Mouse (Mus musculus) liver, adult (tissue): ENCODE results near the gene Rho.

ENCODE experiments used
- GATA4 ChIP-seq: IDR thresholded peaks from 2 replicates; pipeline ENCODE4 v1.6.1; 2014; ENCODE audit warnings: mild to moderate bottlenecking, low read length; ENCODE audit not compliant: insufficient replicate concordance

The Rho gene

DNA sequence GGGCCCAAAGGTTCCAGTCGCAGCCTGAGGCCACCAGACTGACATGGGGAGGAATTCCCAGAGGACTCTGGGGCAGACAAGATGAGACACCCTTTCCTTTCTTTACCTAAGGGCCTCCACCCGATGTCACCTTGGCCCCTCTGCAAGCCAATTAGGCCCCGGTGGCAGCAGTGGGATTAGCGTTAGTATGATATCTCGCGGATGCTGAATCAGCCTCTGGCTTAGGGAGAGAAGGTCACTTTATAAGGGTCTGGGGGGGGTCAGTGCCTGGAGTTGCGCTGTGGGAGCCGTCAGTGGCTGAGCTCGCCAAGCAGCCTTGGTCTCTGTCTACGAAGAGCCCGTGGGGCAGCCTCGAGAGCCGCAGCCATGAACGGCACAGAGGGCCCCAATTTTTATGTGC, at the start of gene Rho:
TSS of gene Rho (plus strand) at position 110 of the 400 bp plus-strand sequence.
- TF ChIP-seq GATA4, result no peak

DNA sequence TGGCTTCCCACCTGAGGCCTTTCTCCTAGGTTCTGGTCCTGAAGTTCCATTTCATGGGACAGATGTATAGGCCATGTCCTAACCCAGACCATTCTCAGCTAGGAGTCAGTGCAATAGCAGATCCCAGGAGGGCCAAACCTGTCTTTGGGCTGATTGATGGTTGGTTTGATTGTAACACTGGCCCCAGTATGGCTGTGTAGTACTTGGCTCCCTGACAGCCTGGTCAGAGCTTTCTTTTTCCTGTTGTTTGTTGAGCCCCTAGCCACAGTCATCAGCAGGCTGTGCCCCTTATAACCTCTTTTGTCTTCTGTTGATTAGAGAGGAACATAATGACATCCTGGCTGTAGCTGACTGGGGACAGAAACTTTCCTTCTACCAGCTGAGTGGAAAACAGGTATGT, 47.5 kb upstream of the Rho start:
- peak; percentile 82; the same call in 1 of the 2 replicates for TF ChIP-seq GATA4

DNA sequence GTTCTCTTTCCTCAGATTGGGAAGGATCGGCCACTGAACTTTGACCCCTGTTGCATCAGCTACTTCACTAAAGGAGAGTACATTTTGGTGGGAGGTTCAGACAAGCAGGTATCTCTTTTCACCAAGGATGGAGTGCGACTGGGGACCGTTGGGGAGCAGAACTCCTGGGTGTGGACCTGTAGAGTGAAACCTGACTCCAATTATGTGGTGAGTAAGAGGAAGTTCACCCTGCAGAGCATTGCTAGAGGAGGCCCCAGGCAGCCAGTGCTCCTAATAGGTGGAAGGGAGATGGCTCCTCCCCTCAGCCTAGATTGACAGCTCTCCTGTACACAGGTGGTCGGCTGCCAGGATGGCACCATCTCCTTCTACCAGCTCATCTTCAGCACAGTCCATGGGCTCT, 44.7 kb upstream of the Rho start:
- TF ChIP-seq GATA4, result no peak

DNA sequence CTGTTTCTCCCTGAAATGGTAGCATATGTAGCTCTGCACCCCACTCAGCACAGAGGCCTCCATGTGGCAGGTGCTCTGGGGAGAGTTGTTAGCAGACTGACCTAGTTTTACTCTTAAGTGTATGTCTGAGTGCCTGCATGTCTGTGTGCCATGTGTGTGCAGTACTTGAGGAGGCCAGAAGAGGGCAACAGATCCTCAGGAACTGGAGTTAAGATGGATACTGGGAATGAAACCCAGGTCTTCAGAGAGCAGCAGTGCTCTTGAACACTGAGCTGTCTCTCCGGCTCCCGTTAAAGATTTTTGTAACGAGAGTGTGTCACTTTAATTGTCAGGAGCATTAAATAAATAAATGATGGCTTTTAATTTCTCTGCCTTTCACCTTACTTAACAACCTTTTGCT, 43.3 kb upstream of the Rho start:
- TF ChIP-seq GATA4, result no peak

DNA sequence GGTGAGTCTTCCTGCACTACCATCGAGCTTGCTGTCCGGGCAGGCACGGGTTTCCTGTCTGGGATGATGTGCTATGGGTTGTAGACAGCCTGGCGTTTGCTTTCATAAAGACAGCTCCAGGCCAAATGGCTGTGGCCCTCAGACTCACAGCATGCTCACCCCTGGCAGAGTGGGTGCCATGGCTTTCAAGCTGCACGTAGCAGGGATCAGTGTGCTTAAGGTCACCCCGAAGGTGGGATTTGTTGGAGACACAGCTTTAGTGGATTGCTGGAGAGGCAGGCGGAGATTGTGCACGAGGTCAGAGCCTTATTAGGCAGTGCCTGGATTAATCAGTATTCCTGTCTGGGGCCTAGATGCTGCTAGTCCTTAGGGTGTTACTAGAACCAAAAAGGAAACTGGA, 40.9 kb upstream of the Rho start:
- TF ChIP-seq GATA4, result no peak

DNA sequence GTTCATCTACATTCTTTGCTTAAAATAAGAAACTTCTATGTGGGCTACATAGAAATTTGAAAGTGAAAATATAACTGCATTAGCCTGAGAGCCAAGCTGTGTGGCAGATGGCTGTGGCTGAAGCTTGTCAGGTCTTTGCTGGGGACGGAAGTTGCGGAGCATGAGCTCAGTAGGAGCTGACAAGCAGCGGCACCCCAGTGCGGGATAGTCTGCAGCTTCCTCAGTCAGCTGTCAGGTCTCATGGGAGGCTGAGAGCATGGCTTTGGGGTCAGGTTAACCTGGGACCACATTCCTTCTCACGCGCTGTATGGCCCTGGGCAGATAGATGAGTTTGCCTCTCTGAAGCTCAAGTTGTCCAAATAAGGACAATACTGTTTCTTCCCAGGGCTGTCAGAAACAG, 40.5 kb upstream of the Rho start:
- TF ChIP-seq GATA4, result no peak

DNA sequence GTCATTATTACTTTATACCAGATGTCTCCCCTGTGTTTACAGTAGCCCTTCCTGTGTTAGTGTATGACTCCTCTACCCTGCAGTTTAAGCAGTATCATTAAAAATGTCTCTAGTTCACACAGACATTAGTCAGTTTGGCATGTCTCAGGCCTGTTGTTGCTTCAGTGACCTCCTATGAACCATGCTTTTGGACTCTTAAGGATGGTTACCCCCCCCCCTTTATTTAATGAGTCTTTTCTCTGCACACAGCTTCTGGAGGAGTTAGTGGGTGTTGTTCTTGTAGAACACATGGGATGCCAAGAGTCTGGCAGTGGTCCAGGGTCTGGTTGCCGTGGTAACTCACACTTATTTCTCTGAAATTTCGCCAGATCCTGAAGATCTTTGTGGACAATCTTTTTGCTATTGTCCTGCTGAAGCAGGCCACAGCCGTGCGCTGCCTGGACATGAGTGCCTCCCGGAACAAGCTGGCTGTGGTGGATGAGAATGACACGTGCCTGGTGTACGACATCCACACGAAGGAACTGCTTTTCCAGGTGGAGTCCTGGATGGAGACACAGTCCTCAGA, 40.0 kb upstream of the Rho start:
- TF ChIP-seq GATA4, result no peak

DNA sequence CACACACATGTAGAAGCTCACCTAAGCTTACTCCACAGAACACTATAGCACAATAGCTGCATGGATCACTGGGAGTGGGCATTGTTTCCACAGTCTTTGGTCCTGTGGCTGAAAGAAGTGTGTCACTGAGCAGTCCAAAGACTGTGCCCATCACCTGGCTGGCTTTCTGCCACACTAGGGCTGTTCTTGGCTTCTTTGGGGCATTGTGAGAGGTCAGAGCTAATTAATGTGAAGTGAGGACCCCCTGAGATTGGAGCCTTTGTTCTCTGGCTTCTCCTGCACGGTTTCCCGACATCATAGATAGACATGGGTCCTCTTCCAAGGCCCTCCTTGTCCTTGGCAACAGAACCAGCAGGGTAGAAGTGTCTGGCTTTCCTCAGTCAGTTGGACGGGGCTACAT, 39.2 kb upstream of the Rho start:
- TF ChIP-seq GATA4, result no peak

DNA sequence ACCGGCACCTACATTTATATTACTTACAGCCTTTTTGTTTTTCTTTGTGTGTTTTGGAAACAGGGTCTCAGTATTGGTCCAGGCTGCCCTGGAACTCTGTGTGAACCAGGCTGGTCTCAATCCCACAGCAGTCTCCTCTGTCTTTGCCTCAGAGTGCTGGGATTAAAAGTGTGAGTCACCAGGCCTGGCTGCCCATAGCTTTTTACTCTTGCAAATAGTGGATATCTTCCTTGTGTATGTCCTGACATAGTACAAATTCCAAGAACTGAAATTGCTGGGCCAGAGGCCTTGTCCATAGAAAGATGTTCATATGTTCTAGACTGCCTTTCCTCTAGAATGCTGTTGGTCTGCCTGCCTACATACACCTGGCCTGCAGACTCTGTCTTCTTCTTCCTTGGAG, 35.2 kb upstream of the Rho start:
- TF ChIP-seq GATA4, result no peak

DNA sequence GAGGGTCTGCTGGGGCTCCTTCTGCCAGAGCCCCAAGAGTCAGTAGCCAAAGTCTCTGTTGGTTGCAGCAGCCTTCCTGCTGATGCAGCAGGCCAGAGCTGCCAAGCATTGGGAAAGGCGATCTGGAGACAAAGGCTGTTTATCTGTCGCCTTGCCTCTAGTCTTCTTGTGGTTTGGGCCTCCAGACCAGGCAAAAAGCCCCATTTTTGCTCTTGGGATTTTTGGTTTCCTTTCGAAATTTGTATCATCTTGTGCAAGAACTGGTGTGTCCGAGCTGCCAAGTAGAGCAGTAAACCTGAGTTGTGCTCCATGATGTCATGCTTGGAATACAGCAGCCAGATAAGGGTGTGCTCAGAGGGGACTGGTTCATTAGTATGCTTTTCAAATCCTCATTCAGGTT, 34.4 kb upstream of the Rho start:
- no peak for TF ChIP-seq GATA4

DNA sequence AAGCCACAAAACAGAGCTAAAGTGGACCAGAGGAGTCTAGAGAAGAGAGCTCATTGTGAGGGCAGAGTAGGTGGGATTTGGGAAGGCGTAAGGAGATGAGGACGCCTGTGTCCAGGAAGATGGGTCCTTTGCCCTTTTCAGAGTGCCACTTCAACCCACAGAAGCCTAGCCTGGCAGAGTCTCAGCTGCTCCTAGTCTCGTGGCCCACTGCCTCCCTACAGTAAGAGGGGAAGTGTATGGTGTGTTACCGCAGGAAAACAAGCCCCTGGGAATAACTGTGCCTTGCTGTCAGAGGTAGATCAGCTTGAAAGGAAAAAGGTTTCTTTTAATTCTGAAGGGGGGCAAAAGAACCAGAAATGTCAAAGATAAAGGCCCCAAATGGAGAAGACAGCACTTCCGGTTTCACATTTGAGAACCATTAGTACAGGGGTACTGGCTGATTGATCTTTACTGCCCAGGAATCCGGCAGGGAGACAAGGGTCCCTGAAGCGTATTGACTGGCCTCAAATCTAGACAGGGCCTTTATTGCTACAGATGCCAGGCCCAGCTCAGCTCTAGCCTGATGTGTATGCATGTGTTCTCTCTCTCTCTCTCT, 33.5 kb upstream of the Rho start:
- no peak for TF ChIP-seq GATA4

DNA sequence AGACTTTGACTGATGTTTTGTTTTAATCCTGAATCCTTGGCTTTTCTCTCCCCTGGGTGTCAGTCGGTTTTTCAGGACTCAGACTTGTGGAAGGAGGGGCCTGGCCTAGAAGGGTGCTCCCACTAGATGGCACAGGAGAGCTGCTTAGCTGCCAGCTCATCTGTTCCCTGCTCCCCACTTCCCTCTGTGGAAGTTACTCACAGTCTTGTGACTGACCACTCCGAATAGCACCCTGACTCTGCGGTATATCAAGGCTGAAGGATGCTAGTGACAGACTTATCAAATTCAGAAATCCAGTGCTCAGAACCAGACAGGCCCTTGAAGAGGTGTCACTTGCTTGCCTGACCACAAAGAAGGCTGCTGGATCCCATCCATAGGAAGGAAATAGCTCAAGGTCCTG, 30.5 kb upstream of the Rho start:
- 0 out of 2 replicates have a peak, but pooled peaks have one; percentile 36 for TF ChIP-seq GATA4

DNA sequence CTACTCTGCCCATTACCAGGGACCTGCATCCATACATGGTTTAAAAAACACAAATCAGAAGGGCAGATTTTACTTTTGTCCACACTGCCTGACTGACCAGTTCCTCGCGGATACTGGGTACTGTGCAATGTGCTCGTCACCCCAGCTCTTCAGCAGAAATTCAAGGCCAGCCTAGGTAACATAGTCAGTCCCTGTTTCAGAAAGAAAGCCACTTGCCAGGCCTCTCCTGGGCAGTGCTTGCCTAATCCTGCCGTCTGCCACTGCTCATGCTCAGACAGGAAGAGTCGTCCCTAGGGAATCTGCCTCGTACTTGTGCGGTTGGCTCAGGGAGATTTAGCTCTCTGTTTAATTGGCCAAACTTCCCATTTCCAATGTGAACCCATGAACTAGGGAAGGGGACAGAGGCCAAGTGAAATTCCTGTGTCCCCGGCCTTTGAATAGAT, 30.0 kb upstream of the Rho start:
- no peak for TF ChIP-seq GATA4

DNA sequence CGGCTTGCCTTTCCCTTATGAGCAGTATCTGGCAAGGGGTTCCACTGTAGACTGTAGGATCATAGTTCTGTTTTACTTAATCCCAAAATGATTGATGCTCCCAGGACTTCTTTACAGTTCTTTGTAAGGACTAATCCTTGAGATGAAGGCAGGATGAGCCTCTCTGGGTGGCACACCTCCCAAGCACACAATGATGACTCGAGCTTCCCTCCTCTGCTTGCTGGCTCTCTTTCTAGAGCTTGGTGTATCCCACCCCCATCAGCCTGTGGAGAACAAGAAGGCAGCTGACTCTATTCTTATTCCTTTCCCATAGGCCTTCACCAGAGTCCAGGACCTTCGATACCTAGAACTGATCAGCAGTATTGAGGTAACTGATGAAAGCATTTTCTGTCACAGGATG, 29.0 kb upstream of the Rho start:
- TF ChIP-seq GATA4, result no peak

DNA sequence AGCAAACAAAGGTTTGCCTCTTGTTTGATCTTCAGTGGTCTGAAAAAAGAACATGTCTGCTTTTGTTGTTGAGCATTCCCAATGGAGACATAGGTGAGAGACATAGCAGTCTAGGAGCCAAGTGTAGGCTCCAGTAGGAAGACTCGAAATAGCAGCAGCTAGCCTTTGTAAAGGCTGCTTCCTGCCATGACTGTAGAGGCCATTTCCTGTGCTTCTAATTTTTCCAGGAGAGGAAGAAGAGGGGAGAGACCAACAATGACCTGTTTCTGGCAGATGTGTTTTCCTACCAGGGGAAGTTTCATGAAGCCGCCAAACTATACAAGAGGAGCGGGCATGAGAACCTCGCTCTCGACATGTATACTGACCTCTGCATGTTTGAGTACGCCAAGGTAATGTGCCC, 26.0 kb upstream of the Rho start:
- no peak for TF ChIP-seq GATA4

DNA sequence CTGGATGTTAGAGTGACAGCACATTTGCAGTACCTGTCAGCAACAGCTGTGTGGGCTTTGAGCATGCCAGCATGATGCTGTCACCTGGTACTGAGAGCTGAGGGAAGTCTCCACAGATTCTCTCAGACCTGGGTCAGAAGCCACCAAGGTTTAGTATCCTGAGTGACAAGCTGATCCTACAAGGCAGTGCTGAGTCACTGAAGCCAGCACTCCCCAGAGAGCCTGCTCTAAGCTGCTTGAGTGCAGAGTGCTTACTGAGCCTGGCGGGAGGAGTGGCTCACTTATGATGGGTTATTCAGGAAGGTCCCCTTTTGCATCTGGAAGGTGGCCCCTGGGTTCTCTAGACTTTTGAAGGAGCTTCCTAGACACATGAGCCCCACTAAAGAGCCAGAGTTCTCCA, 25.1 kb upstream of the Rho start:
- no peak for TF ChIP-seq GATA4

DNA sequence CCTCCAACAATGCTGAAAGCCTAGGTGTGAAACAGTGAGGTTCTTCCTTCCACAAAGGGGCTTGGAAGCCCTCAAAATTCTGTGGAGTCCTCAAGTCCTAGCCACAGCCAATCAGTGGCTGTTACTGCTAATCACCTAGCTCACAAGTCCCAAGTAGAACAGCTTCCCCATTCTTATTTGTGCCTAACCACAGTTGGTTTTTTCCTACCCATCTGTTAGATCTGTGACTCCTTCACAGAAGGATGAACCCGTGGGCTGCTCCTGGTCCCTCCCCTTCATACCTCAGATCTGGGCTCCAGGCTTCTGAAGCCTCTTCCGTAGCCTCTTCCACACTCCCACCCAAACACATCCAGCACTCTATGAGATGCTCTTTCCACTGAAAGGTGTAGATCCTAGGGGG, 24.7 kb upstream of the Rho start:
- TF ChIP-seq GATA4, result no peak
